Mouse (Mus musculus): ENCODE results near the gene Mmrn2. TPM values are rescaled to one million over a fixed set of nuclear protein-coding genes. Genes with fewer than 3 reads are reported as not detected.

Mmrn2 gene
- polyA plus RNA-seq, 1 experiment from 2014 or later = 13.9 TPM

- no peak for DNase-seq (ENCODE audit: low spot score)
Measured at GRCm38 (mm10) chr14:34349007-34349406, 26.3 kb upstream of the Mmrn2 start.

DNA sequence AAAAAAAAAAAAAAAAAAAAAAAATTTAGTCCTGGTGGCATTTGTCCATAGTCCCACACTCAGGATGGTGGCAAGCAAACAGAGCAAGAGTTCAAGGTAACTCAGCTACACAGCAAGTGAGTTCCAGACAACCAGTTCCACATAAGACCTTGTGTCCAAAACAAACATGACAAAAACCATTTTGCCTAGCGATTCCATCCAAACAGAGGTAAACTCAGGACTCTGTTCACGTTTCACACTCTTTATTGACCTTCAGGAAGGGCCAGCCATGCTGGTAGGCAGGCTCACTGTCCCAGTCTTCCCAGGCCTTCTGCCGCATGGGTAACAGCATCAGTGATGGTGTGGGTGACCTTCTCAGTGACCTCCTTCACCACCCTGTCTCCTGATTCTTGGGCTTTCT is 23.6 kb upstream of the Mmrn2 start:
- 68% methylated on average over 3 of the region's 3 CpGs for WGBS
- Histone ChIP-seq H3K36me3 (no peaks in the 10 kb centered on the region), H3K9me3 (no peaks in the 10 kb centered on the region), H3K4me1 (peaks cover 9% of the 10 kb centered on the region), H3K27ac (no peak overlapping the region), H3K27me3 (ENCODE audit: insufficient read depth, poor library complexity, severe bottlenecking) (no peaks in the 10 kb centered on the region), H3K4me3 (no peak overlapping the region)
- DNase-seq (ENCODE audit: low spot score) = no peak

More at GRCm38 (mm10) chr14:34349007-34349406, 26.3 kb upstream of the Mmrn2 start:
- Histone ChIP-seq H3K4me3 (no peak overlapping the region), H3K9me3 (no peaks in the 10 kb centered on the region), H3K27me3 (ENCODE audit: insufficient read depth, poor library complexity, severe bottlenecking) (no peaks in the 10 kb centered on the region), H3K4me1 (peaks cover 5% of the 10 kb centered on the region), H3K27ac (no peak overlapping the region), H3K36me3 (peaks cover 7% of the 10 kb centered on the region)
- WGBS = 85% methylated on average over 8 of the region's 8 CpGs

- 68% methylated on average over 6 of the region's 6 CpGs for WGBS
- Histone ChIP-seq H3K36me3 (no peaks in the 10 kb centered on the region), H3K27ac (no peak overlapping the region), H3K4me3 (no peak overlapping the region), H3K9me3 (no peaks in the 10 kb centered on the region), H3K27me3 (ENCODE audit: insufficient read depth, poor library complexity, severe bottlenecking) (0 out of 2 replicates have a peak, but pooled peaks cover 2% of the 10 kb centered on the region), H3K4me1 (peaks cover 9% of the 10 kb centered on the region)
- DNase-seq (ENCODE audit: low spot score) = no peak
Measured at GRCm38 (mm10) chr14:34352523-34352922, 22.7 kb upstream of the Mmrn2 start.

DNA sequence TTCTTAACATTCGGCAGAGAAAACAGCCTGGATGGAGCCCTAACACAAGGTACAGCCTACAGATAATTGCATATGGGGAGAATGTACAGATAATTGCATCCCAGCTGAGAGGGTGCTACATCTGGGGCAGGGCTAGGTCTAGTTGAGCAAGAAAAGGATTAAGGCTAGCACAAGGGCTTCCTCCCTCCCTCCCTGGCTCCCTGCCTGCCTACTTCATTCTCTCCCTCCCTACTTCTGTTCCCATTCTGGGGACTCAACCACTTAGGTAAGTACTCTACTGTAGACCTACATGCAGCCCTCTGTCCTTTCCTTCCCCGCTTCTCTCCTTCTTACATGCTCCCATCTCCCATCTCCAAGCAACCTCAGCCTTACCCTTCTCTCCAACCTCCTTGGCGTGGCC is 21.9 kb upstream of the Mmrn2 start:
- Histone ChIP-seq H3K36me3 (no peaks in the 10 kb centered on the region), H3K4me3 (no peak overlapping the region), H3K4me1 (peaks cover 9% of the 10 kb centered on the region), H3K27me3 (ENCODE audit: insufficient read depth, poor library complexity, severe bottlenecking) (0 out of 2 replicates have a peak, but pooled peaks cover 6% of the 10 kb centered on the region), H3K9me3 (no peaks in the 10 kb centered on the region), H3K27ac (no peak overlapping the region)
- DNase-seq (ENCODE audit: low spot score) = no peak
- WGBS = 84% methylated on average over 3 of the region's 3 CpGs

GRCm38 (mm10) chr14:34354456-34354855 is 20.8 kb upstream of the Mmrn2 start:
- 77% methylated on average over 4 of the region's 4 CpGs for WGBS
- Histone ChIP-seq H3K4me3 (no peak overlapping the region), H3K4me1 (peaks cover 9% of the 10 kb centered on the region), H3K27me3 (ENCODE audit: insufficient read depth, poor library complexity, severe bottlenecking) (0 out of 2 replicates have a peak, but pooled peaks cover 6% of the 10 kb centered on the region), H3K27ac (no peak overlapping the region), H3K9me3 (no peaks in the 10 kb centered on the region), H3K36me3 (no peaks in the 10 kb centered on the region)
- no peak for DNase-seq (ENCODE audit: low spot score)

- no peak within 1 kb of the TSS for H3K4me3 ChIP-seq
- no peaks in the 10 kb centered on the region for H3K9me3 ChIP-seq
- H3K36me3 ChIP-seq = no peaks in the 10 kb centered on the region
- WGBS = 70% methylated on average over 6 of the region's 6 CpGs
- 0 out of 2 replicates have a peak, but pooled peaks cover 6% of the 10 kb centered on the region for H3K27me3 ChIP-seq (ENCODE audit: insufficient read depth, poor library complexity, severe bottlenecking)
- DNase-seq (ENCODE audit: low spot score) = no peak
- H3K4me1 ChIP-seq = peaks cover 9% of the 10 kb centered on the region
- H3K27ac ChIP-seq = no peak within 1 kb of the TSS
Measured at GRCm38 (mm10) chr14:34355301-34355700, 20.0 kb upstream of the Mmrn2 start, which contains the start of gene Fam25c. Fam25c (minus strand) TSS chr14:34355433.

DNA sequence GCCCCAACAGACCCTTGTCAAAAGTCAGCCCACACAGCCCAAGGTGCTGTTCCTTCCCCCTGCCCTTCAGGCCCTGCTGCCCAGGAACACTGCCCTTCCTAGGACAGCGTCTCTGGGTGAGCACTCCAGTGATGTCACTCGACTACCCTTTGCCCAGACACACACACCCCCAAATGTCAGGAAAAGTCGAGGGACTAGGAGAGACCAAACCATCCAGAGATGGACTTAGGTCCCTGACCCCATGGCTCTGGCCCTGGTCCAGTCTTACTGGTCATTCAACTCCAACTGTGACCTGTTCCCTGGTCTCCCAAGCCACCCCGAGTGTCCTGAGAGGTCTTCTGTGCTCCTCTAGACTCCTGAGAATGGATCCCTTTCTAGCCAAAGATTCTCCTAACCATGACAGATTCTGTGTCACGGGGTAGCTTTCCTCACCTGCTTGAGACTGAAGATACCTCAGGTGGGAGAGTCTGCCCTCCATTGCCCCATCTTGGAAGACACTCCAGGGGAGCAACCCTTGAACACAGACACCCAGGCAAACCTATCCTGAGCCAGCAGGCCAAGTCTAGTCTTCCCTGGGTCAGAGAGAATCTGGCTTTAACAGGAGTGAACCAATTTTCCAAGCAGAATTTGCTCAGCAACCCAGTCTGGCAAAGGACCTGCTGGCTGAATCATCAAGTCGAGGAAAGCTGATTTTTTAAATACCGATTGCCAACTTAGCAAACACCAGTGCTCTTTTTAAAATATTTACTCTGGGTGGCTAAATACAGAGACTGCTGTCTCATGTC is 17.4 kb upstream of the Mmrn2 start:
- no peaks in the 10 kb centered on the region for H3K9me3 ChIP-seq
- H3K4me3 ChIP-seq = no peak overlapping the region
- peaks cover 9% of the 10 kb centered on the region for H3K4me1 ChIP-seq
- H3K36me3 ChIP-seq = no peaks in the 10 kb centered on the region
- WGBS = 77% methylated on average over 7 of the region's 7 CpGs
- no peak overlapping the region for H3K27ac ChIP-seq
- no peak for DNase-seq (ENCODE audit: low spot score)
- H3K27me3 ChIP-seq (ENCODE audit: insufficient read depth, poor library complexity, severe bottlenecking) = peaks cover 13% of the 10 kb centered on the region; the same call in 1 of the 2 replicates

DNA sequence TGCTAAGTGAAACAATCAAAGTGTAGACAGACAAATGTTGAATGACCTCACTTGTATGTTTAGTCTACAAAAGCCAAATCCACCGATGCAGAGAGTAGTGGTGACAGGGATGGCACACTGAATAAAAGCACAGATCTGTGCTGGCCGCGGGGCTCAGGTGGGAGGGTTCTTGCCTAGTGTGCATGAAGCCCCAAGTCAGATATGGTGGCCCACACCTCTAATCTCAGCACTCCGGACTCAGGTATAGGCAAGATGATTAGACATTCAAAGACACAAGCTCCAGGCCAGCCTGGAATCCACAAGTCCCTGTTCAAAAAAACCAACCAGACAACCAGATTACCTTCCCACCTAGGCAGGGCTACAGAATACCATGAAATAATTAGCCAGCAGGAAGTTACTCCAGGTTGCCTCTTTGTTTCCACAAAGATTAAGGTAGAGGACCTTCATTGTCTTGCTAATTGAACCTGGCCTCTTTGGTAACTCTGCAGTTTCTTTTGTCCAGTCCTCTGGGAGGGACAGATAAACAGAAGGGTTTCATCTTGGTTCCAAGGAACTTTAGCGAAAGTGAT is 15.5 kb upstream of the Mmrn2 start:
- peaks cover 17% of the 10 kb centered on the region for H3K4me1 ChIP-seq
- 45% methylated on average over 5 of the region's 5 CpGs for WGBS
- H3K36me3 ChIP-seq = no peaks in the 10 kb centered on the region

GRCm38 (mm10) chr14:34360251-34360650 is 15.0 kb upstream of the Mmrn2 start:
- H3K27ac ChIP-seq = no peak overlapping the region
- no peak for DNase-seq (ENCODE audit: low spot score)
- no peaks in the 10 kb centered on the region for H3K36me3 ChIP-seq
- peaks cover 12% of the 10 kb centered on the region for H3K4me1 ChIP-seq
- no peaks in the 10 kb centered on the region for H3K9me3 ChIP-seq
- 52% methylated on average over 6 of the region's 6 CpGs for WGBS
- peaks cover 18% of the 10 kb centered on the region; the same call in 1 of the 2 replicates for H3K27me3 ChIP-seq (ENCODE audit: insufficient read depth, poor library complexity, severe bottlenecking)
- no peak overlapping the region for H3K4me3 ChIP-seq

More for the DNA sequence above, 15.5 kb upstream of the Mmrn2 start:
- no peak for DNase-seq (ENCODE audit: low spot score)
- Histone ChIP-seq H3K27ac (no peak overlapping the region), H3K4me3 (no peak overlapping the region), H3K27me3 (ENCODE audit: insufficient read depth, poor library complexity, severe bottlenecking) (peaks cover 18% of the 10 kb centered on the region; the same call in 1 of the 2 replicates), H3K9me3 (no peaks in the 10 kb centered on the region)

DNA sequence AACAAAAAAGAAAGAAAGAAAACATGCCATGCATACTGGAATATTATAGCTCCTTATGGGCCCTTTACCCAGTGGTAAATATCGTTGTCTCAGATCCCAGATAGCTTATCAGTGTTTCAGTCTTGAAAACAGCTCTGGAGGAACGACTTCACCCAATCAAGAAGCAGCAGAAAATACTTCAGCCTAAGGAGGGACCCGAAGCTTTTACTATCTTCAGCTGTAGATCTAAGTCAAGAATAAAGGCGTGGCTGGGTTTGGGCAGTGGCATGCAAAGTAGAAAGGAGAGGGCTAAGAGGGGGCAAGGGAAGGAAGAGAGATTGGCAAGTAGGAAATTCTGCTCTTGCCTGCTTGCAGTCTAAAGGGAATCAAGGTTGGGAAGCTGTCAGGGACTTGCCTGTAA is 13.1 kb upstream of the Mmrn2 start:
- Histone ChIP-seq H3K9me3 (no peaks in the 10 kb centered on the region), H3K4me1 (peaks cover 10% of the 10 kb centered on the region), H3K36me3 (no peaks in the 10 kb centered on the region), H3K27ac (no peak overlapping the region), H3K4me3 (no peak overlapping the region), H3K27me3 (ENCODE audit: insufficient read depth, poor library complexity, severe bottlenecking) (peaks cover 18% of the 10 kb centered on the region; the same call in 1 of the 2 replicates)
- 34% methylated on average over 4 of the region's 4 CpGs for WGBS
- no peak for DNase-seq (ENCODE audit: low spot score)

GRCm38 (mm10) chr14:34362726-34363445 is 12.4 kb upstream of the Mmrn2 start:
- Histone ChIP-seq H3K4me3 (peak overlapping the region; percentile 61), H3K27me3 (ENCODE audit: insufficient read depth, poor library complexity, severe bottlenecking) (peaks cover 13% of the 10 kb centered on the region; the same call in 1 of the 2 replicates), H3K9me3 (no peaks in the 10 kb centered on the region), H3K4me1 (peaks cover 10% of the 10 kb centered on the region), H3K27ac (0 out of 2 replicates have a peak overlapping the region, but pooled peaks have one; percentile 3), H3K36me3 (no peaks in the 10 kb centered on the region)
- 23% methylated on average over 18 of the region's 18 CpGs for WGBS
- DNase-seq (ENCODE audit: low spot score) = peak; percentile 86

- H3K4me3 ChIP-seq = peak overlapping the region; percentile 61
- H3K4me1 ChIP-seq = peaks cover 10% of the 10 kb centered on the region
- H3K27ac ChIP-seq = peak overlapping the region; percentile 79
- H3K9me3 ChIP-seq = no peaks in the 10 kb centered on the region
- peak; percentile 83 for DNase-seq (ENCODE audit: low spot score)
- 3% methylated on average over 32 of the region's 32 CpGs for WGBS
- H3K27me3 ChIP-seq (ENCODE audit: insufficient read depth, poor library complexity, severe bottlenecking) = peaks cover 13% of the 10 kb centered on the region; the same call in 1 of the 2 replicates
- no peaks in the 10 kb centered on the region for H3K36me3 ChIP-seq
Measured at GRCm38 (mm10) chr14:34363490-34364253, 11.6 kb upstream of the Mmrn2 start.

Data from heart, embryonic 10.5 days (tissue).